Mouse (Mus musculus) c-Kit-negative CD71-positive TER-119-positive erythroid progenitor cells, embryonic 14.5 days (primary cell): ENCODE data around the gene Gm10300.

Source experiments
- DNase-seq: peaks from one replicate; pipeline ENCODE4 v3.0.0-alpha.2; 2013; ENCODE audit warnings: low read depth, low spot score

Gene Gm10300

DNA sequence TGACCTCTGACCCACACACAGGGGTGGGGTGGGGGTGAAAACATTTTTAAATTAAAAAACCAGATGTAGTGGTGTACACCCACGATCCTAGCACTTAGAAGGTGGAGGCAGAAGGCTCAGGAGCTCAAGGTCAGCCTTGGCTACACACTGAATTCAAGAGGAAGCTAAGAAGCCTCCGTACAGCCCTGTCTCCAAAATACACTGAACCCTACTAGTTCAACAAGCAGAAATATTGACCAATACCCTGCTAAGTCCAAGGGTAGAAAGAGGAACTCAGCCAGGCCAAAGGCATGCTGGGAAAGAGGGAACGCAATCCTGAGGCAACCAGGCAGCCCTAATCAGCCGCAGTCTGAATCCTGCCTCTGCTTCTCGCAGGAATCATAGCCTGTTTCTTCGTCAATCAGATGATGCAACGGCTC, 3.8 kb downstream of the Gm10300 start:
- DNase-seq, result no peak

DNA sequence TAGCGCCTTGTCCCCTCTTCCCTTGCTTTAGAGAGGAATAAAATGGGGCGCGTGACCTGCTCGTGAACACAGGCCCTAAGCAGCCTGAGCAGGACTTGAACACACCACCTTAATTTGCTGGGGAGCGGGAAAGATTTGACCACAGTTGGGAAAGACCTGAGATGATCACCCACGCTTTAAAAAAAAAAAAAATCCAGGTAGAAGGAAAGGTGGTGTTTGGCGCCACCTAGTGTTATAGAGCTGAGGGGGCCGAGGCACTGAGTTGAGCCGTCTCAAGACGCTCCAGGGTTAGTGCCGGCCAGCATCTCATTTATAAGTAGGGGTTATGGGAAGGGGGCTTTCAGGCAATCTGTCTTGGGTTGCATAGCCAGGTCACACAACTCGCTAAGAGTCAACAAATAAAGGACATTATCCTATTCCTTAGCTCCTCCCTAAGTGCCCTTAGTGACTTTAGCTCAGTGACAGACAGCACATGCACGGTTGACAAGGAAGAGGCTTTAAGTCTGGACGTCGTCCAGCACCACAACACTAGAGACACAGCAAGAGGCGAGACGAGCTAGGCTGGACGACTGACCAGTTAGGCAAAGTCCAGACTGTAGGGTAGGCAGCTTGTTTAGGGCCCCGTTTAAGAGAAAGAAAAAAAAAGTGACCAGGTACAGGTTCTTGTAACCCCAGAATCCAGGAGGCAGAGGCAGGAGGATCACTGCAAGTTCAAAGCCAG, 5.2 kb downstream of the Gm10300 start:
- DNase-seq, result peak; percentile 73

DNA sequence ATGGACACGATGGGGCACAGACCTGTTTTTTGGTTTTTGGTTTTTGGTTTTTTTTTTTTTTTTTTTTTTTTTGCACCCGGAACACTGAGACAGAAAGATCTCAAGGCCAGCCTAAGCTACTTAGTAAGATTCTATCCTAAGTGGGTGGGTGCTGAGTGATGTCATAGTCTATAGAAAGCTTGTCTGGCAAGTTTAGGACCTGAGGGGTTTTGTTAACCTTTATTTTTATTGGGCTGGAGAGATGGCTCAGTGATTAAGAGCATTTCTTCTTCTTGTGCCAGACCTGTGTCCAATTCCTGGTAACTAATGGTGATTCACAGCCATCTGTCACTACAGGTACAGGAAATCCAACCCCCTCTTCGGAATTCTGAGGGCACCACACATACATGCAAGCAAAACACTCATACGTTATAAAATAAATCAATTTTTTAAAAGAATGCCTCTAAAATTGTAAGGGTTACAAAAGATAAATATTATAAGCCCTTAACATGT, 6.0 kb downstream of the Gm10300 start:
- no peak for DNase-seq

DNA sequence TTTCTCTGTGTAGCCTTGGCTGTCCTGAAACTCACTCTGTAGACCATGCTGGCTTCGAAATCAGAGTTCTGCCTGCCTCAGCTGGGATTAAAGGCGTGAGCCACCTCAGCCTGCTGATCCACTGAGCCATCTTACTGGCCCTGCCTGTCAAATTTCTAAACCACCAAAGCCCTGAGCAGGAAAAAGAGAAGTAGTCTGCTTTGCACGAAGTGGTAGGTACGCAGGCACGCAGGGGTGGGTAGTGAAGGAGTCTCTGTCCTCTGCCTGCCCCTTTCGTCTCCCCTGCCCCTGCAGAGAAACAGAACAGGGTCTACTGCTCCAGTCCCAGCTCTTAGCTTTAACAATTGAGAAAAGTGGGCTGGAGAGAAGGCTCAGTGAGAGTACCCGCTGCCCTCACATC, 10.6 kb downstream of the Gm10300 start:
- no peak for DNase-seq

DNA sequence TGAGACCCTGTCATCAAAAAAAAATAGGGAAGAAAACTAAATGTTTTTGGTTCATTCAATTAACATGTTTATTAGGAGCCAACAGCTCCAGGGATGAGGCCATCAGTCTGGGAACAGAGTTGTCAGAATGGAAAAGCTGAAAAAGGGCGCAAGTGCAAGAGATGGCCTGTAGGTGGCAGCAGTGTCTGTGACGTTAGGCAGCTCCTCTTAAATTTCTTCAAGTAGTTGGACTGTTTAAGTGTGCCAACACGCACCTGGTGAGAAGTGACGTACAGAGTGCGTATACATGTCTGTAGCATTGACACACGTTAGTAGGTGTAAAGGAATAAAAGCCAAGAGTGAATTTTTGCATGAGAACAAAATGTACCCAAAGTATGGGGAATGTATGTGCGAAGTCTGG, 14.4 kb downstream of the Gm10300 start:
- no peak for DNase-seq

DNA sequence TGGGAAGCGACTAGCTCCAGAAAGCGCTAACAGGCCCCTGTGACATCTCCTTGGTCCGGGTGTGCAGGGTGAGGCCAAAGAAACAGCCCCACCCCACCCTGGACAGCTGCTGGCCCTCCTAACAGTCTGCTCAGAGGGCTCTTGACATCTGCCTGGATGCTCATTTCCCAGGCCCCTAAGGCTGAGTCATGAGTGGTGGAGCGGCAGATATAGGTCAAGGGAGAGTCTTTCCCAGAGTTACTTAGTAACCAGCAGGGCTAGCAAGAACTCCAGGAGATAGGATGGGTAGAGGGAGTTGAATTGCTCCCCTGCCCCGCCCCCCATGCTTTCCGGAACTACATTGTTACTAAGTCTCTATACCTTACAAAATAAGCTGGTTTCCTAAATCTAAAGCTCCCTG, 18.6 kb downstream of the Gm10300 start:
- no peak for DNase-seq

DNA sequence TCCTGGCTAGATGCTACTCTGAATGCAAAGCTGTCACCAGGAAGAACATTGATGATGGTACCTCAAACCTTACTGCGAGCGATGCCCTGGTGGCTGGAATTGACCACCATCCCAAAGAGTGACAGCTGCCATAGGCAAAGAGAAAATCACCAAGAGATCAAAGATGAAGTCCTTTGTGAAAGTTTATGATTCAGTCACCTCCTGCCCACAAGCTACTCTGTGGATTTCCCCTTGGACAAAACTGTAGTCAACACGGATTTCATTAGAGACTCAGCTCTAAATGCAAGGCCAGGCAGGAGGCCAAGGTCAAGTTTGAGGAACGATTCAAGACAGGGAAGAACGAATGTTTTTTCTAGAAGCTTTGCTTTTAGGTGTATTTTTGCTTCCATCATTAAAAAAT, 19.4 kb downstream of the Gm10300 start:
- no peak for DNase-seq

DNA sequence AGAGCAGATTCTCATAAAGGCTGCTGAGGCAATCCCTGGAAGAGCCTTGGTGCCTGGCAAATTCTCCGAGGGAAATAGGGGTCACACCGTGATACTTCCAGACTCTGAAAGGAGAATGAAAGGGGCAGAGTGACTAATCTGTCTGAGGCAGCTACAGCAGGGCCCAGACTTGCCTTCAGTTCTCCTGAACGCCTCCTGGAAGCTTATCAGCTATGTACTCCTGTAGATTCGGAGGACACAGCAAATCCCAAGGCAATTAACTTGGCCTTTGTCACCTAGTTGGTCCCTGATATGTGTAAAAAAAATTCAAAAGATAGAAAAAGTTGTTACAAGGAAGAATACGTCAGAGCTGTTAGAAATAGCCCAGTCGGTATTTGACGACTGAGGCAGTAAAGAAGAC, 20.5 kb downstream of the Gm10300 start:
- no peak for DNase-seq

DNA sequence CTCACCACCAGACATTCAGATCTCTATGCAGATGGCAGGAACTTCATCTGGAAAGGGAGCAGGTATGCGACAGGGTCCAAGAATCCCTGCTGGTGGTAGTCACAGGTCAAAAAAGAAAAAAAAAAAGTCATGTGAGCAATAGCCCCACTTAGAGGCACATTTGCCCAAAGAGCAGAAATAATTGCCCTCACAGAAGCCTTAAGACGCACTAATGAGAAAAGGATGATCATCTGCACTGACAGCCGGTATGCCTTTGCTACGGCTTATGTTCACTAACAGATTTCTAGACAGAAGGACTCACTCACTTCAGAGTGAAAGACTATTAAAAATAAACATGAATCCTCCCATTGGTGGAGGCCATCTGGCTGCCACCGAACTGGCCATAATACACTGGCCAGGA, 25.1 kb downstream of the Gm10300 start:
- no peak for DNase-seq

DNA sequence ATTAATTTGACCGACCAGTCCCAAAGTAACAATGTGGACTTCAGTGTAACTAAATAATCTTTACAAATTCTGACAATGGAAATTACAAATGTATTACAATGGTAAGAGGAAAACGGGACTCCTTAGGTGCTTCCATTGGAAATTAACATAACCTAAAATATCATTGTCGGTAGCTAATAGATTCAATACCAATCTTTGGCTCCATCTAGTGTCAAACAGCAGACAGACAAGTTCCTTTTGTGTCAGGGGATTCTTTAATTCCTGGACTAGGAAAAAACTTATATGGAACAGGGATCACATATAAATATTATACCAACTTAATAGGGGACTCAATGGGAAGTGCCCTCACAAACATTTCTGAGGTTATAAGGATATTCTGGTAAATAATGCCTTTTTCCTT, 26.7 kb downstream of the Gm10300 start:
- no peak for DNase-seq

DNA sequence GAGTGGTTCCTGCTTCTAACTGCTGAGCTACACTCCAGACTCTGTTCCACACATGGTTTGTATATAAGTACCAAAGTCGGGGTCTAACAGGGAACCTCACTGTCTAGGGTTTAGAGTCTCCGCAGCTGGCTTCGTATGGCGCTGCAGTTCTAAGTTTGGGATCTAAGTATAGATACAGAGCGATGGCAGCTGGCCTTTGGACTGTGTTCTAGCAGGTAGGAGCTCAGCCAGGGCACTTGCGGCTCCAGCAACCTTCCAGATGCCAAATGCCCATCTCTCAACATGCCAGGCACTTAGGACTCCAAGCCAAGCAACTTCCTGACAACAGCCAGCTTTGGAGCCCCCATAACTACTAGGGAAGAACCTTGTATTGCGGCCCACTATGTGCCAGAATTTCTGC, 33.7 kb downstream of the Gm10300 start:
- DNase-seq, result no peak

DNA sequence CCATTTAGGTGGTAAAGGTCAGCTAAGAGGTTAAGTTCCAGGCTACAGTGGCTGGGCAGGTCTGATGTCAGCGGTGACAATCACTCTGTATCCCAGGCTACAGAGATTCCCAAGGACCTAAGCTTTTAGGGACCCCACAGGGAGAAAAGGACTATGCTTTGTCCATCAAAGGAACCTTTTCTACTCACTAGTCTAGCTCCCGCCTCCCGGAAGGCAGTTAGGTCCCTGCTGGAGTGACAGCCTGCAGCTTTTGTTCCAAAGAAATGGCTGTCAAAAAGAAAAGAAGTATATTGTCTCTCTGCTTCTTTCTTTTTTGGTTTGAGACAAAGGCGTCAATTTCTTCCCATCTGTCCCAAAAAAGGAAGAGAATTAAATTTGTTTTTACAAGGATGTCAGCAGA, 36.7 kb downstream of the Gm10300 start:
- no peak for DNase-seq

DNA sequence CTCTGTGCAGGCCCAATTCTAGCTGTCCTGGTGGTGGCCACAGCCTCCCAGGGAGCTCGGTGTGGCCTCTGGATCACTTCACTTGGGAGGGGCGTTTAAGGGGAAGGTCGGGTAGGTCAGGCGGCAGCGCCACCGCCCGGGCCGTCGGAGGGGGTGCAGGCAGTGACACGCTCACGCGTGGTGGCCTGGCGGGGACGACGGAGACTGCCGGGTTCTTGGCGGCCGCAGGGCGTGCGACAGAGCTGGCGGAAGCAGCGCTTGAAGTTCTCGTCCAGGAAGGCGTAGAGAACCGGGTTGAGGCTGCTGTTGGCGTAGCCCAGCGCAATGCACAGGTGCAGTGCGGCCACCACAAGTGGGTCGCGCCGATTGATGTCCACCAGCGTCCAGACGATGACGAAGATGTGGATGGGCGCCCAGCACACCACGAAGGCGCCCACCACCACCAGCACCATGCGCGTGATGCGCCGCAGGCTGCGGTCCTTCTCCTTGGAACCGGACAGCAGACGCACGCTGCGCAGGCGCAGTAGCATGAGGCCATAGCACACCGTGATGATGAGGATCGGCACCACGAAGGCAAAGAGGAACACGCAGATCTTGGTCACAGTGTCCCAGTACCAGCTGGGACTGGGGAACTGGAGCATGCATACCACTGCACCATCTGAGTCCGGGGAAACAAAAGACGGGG, 39.1 kb downstream of the Gm10300 start:
- no peak for DNase-seq

DNA sequence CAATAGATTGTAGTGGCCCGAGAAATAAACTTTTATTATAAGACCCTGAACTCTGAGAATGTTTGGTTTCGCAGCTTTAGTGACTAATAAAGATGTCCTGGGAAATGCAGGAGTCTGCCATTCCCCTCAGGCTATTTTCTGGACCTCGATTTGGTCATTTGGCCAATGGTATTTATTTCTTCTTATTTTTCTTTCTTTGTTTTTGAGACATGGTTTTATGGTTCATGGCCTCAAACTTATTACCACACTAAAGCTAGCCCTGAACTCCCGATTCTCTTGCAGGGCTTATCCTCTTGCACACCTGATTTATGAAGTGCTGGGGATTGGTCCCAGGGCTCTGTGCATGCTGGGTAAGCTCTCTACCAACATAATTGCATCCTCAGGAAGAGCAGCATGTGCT, 41.8 kb downstream of the Gm10300 start:
- DNase-seq, result no peak

DNA sequence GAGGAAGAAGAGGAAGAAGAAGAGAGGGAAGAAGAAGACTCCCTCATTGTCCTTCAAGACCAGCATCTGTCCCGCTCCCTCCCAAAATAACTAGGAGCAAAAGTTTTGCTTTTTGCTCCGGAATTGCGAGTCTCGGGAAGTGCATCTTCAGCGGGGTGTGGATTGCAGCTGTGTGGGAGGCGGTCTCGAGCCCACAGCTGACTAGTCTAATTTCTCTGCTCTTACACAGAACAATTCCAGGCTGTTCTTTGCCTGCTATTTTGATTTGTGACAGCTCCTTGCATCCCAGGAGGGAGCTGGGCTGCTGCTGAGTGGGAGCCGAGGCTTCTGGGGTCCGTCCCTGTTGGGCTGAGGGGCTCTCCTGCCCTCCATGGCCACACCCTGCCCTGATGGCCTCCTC, 45.1 kb downstream of the Gm10300 start:
- DNase-seq, result no peak

DNA sequence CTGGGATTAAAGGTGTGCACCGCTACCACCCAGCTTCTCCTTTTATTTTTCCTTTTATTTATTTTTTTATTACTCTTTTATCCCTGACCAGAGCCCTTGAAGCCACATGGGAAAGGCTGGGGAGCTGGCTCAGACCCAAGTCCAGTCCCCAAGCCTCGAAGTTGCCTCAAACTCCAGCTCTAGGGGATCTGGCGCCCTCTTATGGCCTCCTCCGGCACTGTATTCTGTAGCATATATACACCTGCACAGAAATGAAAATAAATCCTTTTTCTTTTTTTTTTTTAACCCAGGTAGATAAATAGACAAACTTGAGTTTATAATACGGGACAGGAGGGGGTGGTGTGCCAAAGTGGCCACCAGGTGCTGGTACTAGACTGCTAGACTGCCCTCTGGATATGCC, 47.2 kb downstream of the Gm10300 start:
- no peak for DNase-seq

DNA sequence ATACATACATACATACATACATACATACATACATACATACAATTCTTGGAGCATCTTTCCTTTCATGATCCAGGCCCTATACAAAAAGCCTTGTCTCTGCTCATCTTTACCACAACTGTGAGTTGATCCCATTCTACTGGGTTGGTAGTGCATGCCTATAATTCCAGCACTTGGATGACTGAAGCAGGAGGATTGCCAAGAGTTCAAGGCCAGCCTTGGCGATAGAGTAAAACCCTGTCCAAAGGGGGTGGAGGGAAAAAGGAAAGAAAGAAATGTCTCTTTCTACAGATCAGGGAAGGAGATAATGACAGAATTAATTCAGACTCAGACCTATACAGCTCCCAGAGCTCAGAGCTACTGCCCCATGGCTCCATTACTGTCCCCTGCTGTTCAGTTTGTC, 48.7 kb downstream of the Gm10300 start:
- no peak for DNase-seq
